Mouse (Mus musculus): ENCODE data around the gene Nsdhl.

Gene Nsdhl

GRCm38 (mm10) chrX:72917884-72918681, at the start of gene Nsdhl, which contains the start of gene Cetn2:
Gene Nsdhl (plus strand): TSS chrX:72918557.
Gene Cetn2 (minus strand): TSS chrX:72918411.
- CTCF ChIA-PET: no interaction called here

- CTCF ChIA-PET: no interaction called here
Measured at GRCm38 (mm10) chrX:72895388-72896054, 22.8 kb upstream of the Nsdhl start.

DNA sequence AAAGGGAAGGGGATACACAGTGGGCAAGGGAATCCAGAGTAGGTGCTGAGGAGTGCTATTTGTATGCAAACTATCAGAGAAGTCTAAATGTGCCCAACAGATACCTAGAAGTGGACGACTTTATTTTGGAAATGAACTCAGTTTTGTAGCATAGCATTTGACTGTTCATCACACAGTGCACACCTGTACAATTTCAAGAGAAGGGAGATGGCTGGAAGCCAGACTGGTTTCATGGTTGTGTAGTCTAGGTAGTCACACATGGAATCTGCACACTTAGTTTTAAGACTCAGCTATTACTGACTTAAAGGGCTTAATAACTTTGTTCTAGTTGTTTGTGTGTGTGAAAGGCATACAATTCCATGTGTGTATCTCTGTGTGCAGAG, 22.3 kb upstream of the Nsdhl start:
- CTCF ChIA-PET: no interaction called here

DNA sequence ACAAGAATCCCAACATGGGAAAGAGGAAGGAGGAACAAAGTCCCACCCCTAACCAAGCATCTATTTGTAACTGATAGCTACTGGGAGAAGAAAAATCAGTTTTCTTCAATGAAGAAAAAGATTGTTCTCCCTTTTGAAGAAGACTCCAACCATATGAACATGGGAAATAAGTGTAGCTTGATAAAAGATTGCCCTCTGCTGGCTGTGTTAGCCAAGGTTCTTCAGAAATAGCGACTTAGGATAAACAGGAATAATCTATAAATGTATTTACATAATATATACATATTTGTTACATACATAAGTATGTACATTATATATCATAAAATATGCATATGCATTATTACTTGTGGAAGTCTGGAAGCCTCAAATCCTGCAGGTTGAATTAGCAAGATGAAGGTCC, 15.8 kb upstream of the Nsdhl start:
- CTCF ChIA-PET: no interaction called here

GRCm38 (mm10) chrX:72907619-72908403, 10.5 kb upstream of the Nsdhl start:
- CTCF ChIA-PET: no interaction called here

DNA sequence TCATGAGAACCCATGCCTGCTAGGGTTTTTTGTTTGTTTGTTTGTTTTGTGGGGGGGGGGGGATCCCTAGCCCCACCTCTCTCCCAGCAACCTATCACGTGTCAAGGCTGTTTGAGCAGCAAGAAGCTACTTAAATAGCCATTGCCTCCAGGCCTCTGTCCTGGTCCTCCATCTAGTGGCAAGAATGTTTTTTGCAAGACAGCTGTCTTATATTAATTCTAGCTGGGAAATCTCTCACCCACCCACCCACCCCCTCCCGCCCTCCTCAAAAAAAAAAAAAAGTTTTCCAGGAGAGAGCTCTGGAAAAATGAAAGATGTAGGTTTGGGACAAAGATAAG, 10.0 kb upstream of the Nsdhl start:
- CTCF ChIA-PET: no interaction called here

DNA sequence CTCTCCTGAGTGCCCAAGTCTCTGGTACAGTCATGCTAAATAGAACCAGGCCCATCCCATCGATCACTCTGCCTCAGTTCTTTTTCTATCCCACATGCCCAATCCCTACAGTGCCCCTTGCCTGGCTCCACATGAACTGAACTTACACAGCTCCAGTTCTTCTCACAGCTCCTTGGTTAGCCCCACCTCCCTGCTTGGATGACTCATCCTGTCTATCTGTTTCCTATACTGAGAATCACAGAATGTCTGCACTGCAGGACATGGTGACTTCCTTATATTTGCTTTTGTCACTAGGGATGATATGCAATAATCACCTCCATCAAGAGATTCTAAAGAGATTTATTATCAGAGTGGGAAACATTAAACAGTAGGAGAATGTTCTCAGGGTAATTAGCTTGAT, 6.7 kb upstream of the Nsdhl start:
- CTCF ChIA-PET: no interaction called here

- CTCF ChIA-PET: no interaction called here
Measured at GRCm38 (mm10) chrX:72918682-72919059, 314 bp downstream of the Nsdhl start.

GRCm38 (mm10) chrX:72921391-72921790, 3.0 kb downstream of the Nsdhl start:
- CTCF ChIA-PET: interaction anchor here (0.6 kb wide), 1 partner anchor 15 kb away, joined by 3 read pairs; no protein-coding TSS in a partner anchor

- CTCF ChIA-PET: no interaction called here
Measured at GRCm38 (mm10) chrX:72953464-72953863, 35.1 kb downstream of the Nsdhl start.

GRCm38 (mm10) chrX:72956486-72956885, 38.1 kb downstream of the Nsdhl start:
- CTCF ChIA-PET: no interaction called here

- CTCF ChIA-PET: no interaction called here
Measured at GRCm38 (mm10) chrX:72960431-72960830, 42.1 kb downstream of the Nsdhl start.

- CTCF ChIA-PET: no interaction called here
Measured at GRCm38 (mm10) chrX:72961511-72961910, 43.2 kb downstream of the Nsdhl start.

DNA sequence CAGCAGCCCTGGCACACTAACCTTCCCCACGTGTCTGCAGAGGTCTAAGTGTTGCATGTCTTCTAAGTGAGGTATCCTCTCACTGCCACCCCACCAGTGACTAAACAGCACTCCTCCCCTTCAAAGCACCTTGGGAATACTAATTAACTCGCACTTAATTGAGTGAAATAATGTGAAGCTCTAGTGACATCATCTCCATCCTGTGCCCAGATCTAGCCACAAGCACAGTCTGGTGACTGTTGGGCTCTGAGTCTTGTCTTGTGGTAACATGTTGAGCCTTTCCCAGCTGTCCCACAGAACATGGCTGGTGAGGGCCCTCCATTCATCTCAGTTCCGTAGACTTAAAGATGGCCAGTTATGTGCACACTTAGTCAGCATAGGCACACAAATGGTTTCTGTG, 44.4 kb downstream of the Nsdhl start:
- CTCF ChIA-PET: no interaction called here

DNA sequence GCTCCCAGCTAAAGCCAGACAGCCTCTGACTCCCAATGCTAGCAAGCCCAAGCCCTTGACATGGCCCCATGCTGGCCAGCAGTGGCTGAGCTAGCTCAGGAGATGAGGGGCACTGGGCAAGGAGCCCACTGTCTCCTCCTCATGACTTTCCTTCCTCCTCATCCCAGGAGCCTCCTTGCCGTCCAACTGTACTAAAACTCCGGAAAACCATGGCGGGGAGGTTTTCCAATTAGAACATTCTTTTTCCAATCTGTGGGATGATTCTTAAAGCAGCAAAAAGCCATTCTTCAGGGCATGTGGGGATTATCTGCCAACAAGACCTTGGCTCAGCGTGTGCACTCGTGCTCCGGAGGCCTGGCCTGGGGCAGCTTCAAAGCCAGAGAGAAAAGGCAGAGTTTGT, 64.5 kb downstream of the Nsdhl start:
- CTCF ChIA-PET: no interaction called here

DNA sequence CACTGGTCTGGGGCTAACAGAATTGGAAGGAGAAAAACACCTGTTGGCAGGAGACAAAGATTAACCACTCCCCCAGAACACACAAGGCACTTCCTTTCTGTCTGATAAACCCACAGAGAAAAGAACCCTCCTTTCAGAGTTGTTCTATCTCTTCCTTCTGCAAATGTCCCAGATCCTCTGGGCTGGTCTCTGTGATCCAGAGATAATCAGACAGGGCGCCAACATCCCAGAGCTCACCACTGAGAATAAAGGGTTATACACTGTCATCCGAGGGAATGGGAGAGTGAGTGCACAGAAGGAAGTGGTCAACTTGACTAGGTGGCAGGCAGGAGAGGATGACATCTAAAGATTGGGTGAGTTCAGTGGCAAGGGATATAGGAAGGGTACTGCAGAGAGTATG, 67.2 kb downstream of the Nsdhl start:
- CTCF ChIA-PET: no interaction called here

- CTCF ChIA-PET: no interaction called here
Measured at GRCm38 (mm10) chrX:72986841-72987519, 68.6 kb downstream of the Nsdhl start, which contains the start of gene Zfp185. Gene Zfp185 (plus strand): TSS chrX:72987339.

DNA sequence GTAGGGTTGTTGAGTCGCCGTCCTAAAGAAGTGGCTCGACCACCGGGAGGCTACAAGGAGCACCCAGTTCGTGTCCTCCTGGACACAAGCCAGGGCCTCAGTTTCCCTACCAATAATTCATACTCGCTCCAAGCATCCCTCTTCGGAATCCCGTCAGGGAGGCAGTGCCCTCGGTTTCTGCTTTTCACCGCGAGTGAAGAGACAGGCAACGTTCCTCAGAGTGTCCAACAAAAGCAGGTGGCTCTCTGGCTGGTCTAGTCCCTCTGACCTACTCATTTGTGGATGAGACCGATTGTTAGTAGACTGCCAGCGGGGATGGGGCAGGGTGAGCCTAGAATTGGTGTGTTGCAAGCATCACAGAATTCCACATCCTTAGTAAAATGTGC, 69.2 kb downstream of the Nsdhl start:
- CTCF ChIA-PET: no interaction called here

DNA sequence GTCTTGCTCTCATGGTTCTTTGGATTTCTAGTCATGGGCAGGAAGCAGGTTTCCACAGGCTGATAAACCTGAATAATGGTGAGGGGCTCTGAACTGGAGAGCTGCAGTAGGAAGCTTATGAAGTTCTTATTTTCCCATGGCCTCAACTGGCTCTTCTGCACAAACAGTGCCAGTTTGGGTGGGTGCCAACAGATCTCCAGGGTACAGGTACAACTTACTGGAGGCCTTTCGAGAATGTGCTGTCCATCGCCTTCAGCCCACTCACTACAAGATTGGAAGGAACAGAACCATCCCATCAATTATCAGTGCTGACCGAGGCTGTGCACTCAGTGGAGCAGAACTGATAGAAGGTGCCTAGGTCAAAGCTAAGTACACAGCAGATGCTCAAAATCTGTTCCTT, 70.1 kb downstream of the Nsdhl start:
- CTCF ChIA-PET: no interaction called here

DNA sequence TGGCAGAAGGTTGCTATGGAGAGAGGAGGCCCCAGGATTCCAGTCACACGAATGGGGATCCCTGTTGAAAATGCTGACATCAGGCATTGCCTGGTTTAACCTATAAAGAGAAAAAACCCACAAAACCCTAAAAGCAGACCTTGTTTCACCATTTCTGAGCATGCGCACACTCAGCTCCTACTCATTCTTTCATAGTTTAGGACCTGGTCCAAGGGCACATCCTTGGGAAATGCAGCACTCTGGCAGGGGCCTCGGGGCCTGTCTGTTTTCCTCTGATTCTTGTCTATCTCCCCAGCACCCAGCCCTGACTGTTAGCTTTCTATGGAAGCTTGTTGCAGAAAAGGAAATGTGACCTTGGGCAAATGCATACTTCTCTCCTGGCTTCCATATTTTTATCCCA, 72.2 kb downstream of the Nsdhl start:
- CTCF ChIA-PET: no interaction called here

- CTCF ChIA-PET: interaction anchor here (0.7 kb wide), 1 partner anchor 69 kb away, joined by 7 read pairs; no protein-coding TSS in a partner anchor
Measured at GRCm38 (mm10) chrX:72992291-72992919, 74.0 kb downstream of the Nsdhl start.

DNA sequence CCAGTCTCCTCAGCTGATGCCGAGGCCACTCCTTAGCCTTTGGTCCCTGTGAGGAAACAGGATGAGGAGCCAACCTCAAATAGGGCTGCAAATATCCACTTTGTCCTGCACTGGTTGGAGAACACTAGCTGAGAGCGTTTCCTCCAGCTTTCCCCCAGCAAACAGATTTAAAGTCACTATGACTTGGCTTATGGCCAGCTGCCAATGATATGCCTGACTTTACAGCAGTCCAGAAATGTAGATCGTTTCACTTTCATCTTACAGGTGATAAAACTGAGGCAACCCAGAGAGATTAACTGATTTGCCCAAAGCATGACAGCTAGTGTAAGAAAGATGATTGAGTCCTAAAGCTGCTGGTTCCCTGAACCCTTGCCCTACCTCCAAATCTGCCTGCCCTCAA, 77.2 kb downstream of the Nsdhl start:
- CTCF ChIA-PET: no interaction called here
